Mouse (Mus musculus) heart, embryonic 12.5 days (tissue): ENCODE results near the gene Mpi. TPM values are rescaled to one million over a fixed set of nuclear protein-coding genes. Genes with fewer than 3 reads are reported as not detected.
A peak's percentile ranks its signal among the peaks of the same experiment; 100 is the strongest.

ENCODE experiments used
- ATAC-seq: fragments of 200-750 bp; cut with Nextera tagmentation; 2 replicates; pipeline ENCODE4 v1.8.0; 2017; ENCODE audit warnings: moderate TSS enrichment, moderate library complexity; ENCODE audit not compliant: insufficient number of reproducible peaks, low FRiP score
- H3K27ac ChIP-seq: fragments of 300-500 bp; sonication (generic); 2 replicates; pipeline ENCODE4 v1.5.1; 2016; ENCODE audit warnings: mild to moderate bottlenecking, moderate library complexity; ENCODE audit not compliant: poor library complexity, severe bottlenecking
- H3K27me3 ChIP-seq: fragments of 300-500 bp; sonication (generic); replicated peaks from 2 replicates; pipeline ENCODE4 v1.6.1; 2016; ENCODE audit warnings: mild to moderate bottlenecking, moderate library complexity
- H3K36me3 ChIP-seq: fragments of 300-500 bp; sonication (generic); 2 replicates; pipeline ENCODE4 v1.6.1; 2016; ENCODE audit warnings: mild to moderate bottlenecking, moderate library complexity
- H3K4me1 ChIP-seq: fragments of 300-500 bp; sonication (generic); replicated peaks from 2 replicates; pipeline ENCODE4 v1.6.1; 2016; ENCODE audit warnings: mild to moderate bottlenecking
- H3K4me2 ChIP-seq: fragments of 300-500 bp; sonication (generic); 2 replicates; pipeline ENCODE4 v1.6.1; 2016; ENCODE audit warnings: mild to moderate bottlenecking, moderate library complexity
- H3K4me3 ChIP-seq: fragments of 300-500 bp; sonication (generic); 2 replicates; pipeline ENCODE4 v1.5.1; 2016; ENCODE audit warnings: mild to moderate bottlenecking
- H3K9ac ChIP-seq: fragments of 300-500 bp; sonication (generic); 2 replicates; pipeline ENCODE4 v1.6.1; 2016; ENCODE audit warnings: mild to moderate bottlenecking, moderate library complexity
- H3K9me3 ChIP-seq: fragments of 300-500 bp; sonication (generic); replicated peaks from 2 replicates; pipeline ENCODE4 v1.6.1; 2016; ENCODE audit warnings: mild to moderate bottlenecking, moderate library complexity
- WGBS: fragments of 180-500 bp; shearing (Covaris S2); methylation state at CpG from one replicate; pipeline ENCODE4 v1.1.7; 2016; 5-methylcytosine and 5-hydroxymethylcytosine counted together
- polyA plus RNA-seq: library from polyadenylated mRNA; unstranded; fragments of >200 nt; fragmentation: Nextera tagmentation; extraction: Ambion mirVana; gene quantifications from 2 replicates; pipeline ENCODE4 v1.2.1, GENCODE M21; 2016

Mpi gene
- polyA plus RNA-seq, 1 experiment from 2014 or later, result 75.6 TPM

DNA sequence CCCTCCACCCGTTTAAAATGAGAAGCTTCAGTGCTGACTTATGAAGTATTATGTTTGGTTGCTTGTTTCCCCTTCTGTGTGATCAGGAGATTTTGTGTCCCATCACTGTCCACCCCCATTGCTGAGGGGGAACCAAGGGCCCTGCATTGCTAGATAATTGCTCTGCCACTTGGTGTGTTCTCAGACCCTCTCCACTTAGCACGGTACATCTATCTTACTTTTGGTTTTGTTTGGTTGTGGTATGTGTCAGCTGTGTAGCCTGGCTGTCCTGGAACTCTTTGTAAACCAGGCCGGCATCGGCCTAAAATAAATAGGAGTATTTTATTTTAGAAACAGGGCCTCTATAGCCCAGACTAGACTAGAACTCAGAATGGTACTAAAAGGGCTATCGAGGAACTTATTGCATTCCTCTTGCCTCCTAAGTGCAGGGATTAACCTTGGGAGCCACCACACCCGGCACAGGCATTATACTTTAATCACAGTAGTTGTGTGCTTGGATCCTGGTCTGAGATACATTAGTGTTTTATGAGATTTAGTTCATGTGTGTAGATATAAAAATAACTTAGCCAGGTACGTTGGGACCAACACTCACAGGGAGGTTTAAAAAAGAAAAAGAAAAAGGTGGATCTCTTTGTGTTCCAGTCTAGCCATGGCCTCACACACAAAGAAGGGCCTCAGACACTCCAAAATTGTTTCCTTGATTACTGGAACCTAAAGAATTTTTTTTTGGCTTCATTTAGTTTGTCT, 30.3 kb downstream of the Mpi start:
- Histone ChIP-seq H3K9me3 (no peaks in the 10 kb centered on the region), H3K9ac (peak overlapping the region; percentile 97), H3K27ac (peak overlapping the region; percentile 98), H3K36me3 (no peaks in the 10 kb centered on the region), H3K27me3 (no peaks in the 10 kb centered on the region), H3K4me2 (peak overlapping the region; percentile 73), H3K4me1 (peaks cover 33% of the 10 kb centered on the region), H3K4me3 (peak overlapping the region; percentile 92)
- WGBS, result 29% methylated on average over 7 of the region's 7 CpGs
- ATAC-seq, result no peak

- Histone ChIP-seq H3K36me3 (no peaks in the 10 kb centered on the region), H3K27me3 (no peaks in the 10 kb centered on the region), H3K9me3 (no peaks in the 10 kb centered on the region), H3K4me3 (peak within 1 kb of the TSS; percentile 92), H3K27ac (peak within 1 kb of the TSS; percentile 98), H3K4me1 (peaks cover 33% of the 10 kb centered on the region), H3K4me2 (peak within 1 kb of the TSS; percentile 73), H3K9ac (peak within 1 kb of the TSS; percentile 97)
- under 1% methylated on average over 95 of the region's 95 CpGs for WGBS
- peak; percentile 97 for ATAC-seq
These were observed 31.3 kb downstream of the Mpi start, which contains the start of gene Cox5a for GRCm38 (mm10) chr9:57521056-57521911. TSS of gene Cox5a (plus strand) at chr9:57521274.

DNA sequence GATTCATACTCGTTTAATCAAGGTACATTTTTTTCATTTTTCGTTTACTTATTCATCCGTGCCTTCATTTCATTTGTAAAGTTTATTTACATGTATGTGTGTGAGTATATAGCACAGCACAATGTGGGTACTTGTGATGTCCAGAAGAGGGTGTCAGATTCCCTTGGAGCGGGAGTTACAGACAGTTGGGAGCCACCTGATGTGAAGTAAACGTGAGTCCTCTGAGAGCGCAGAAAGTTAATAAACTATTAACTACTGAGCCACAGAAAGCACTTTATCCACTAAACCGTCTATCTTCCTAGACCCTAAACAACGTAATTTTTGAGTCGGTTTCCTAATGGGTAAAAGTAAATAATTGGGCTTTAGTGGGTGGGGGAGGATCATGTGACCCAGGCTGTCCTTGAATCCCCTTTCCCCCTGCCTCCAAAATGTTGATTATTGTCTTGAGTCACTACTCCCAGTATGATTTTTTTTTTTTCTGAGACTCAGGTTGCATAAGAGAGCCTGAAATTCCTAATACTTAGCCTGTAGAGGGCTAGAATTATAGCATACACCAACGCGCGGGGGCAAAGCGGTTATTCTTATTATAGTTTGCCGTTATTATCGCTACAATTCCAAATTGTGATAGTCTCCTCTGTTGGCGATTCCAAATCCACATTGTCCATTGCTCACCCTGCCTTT, 32.0 kb downstream of the Mpi start:
- 25% methylated on average over 16 of the region's 16 CpGs for WGBS

DNA sequence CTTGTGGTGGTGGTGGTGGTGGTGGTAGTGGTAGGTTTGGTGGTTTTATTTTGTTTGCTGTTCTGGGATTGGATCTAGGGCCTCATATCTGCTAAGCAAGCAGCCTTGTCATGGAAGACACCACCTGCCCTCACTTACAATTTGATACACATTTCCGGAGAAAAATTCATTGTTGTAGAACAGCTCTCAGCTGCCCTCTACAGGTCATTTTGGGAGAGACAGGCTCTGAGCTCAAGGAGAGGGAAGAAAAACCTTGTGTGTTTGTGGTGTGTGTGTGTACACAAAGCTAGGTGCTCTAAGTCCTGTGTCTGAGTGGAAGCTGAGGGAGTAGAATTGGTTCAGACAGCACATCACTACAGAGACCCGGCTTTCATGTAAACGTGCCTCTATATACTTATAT, 35.5 kb downstream of the Mpi start:
- H3K4me3 ChIP-seq, result no peak overlapping the region
- no peaks in the 10 kb centered on the region for H3K9me3 ChIP-seq
- no peak overlapping the region for H3K9ac ChIP-seq
- H3K27me3 ChIP-seq, result no peaks in the 10 kb centered on the region
- no peak overlapping the region for H3K27ac ChIP-seq
- 5% methylated on average over 3 of the region's 3 CpGs for WGBS
- no peak for ATAC-seq
- 0 out of 2 replicates have a peak, but pooled peaks cover 2% of the 10 kb centered on the region for H3K4me1 ChIP-seq
- H3K36me3 ChIP-seq, result no peaks in the 10 kb centered on the region
- H3K4me2 ChIP-seq, result no peak overlapping the region

More for the DNA sequence above, 32.0 kb downstream of the Mpi start:
- Histone ChIP-seq H3K27ac (peak overlapping the region; percentile 98), H3K9ac (peak overlapping the region; percentile 97), H3K4me1 (peaks cover 29% of the 10 kb centered on the region), H3K4me2 (peak overlapping the region; percentile 73), H3K27me3 (no peaks in the 10 kb centered on the region), H3K4me3 (peak overlapping the region; percentile 92), H3K36me3 (no peaks in the 10 kb centered on the region), H3K9me3 (no peaks in the 10 kb centered on the region)
- no peak for ATAC-seq

- H3K4me2 ChIP-seq, result no peak overlapping the region
- no peaks in the 10 kb centered on the region for H3K27me3 ChIP-seq
- H3K4me3 ChIP-seq, result no peak overlapping the region
- H3K36me3 ChIP-seq, result no peaks in the 10 kb centered on the region
- no peak overlapping the region for H3K27ac ChIP-seq
- peaks cover 10% of the 10 kb centered on the region for H3K4me1 ChIP-seq
- H3K9ac ChIP-seq, result no peak overlapping the region
- 79% methylated on average over 2 of the region's 2 CpGs for WGBS
- no peaks in the 10 kb centered on the region for H3K9me3 ChIP-seq
- no peak for ATAC-seq
These were observed 42.0 kb downstream of the Mpi start for GRCm38 (mm10) chr9:57510577-57510976.

- Histone ChIP-seq H3K27me3 (peaks cover 43% of the 10 kb centered on the region), H3K4me1 (peaks cover 54% of the 10 kb centered on the region), H3K27ac (peak overlapping the region; percentile 90), H3K36me3 (no peaks in the 10 kb centered on the region), H3K9ac (peak overlapping the region; percentile 22; the same call in 1 of the 2 replicates), H3K4me2 (peak overlapping the region; percentile 100), H3K4me3 (peak overlapping the region; percentile 6; the same call in 1 of the 2 replicates), H3K9me3 (no peaks in the 10 kb centered on the region)
- 3% methylated on average over 8 of the region's 8 CpGs for WGBS
- peak; percentile 91 for ATAC-seq
These were observed 46.9 kb downstream of the Mpi start for GRCm38 (mm10) chr9:57505700-57506099.

DNA sequence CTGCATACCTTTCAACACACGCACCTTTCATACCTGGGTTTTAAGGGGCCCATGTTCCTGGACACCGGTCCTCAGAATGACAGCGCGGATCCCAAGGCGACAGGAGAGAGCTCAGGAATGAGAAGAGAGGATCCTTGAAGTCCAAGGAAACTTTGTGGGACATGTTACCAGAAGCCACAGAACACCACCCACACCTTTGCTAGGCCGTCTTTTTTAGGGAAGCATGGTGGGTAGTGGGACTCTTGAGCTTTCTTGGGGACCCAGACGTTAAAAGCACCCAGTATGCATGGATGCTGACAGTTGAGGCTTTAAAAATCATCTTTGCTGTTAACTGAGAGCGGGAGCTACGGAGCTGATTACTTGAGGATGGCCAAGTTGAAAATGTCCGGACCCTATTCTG, 47.7 kb downstream of the Mpi start:
- Histone ChIP-seq H3K27ac (peak overlapping the region; percentile 90; the same call in 1 of the 2 replicates), H3K27me3 (peaks cover 51% of the 10 kb centered on the region)

GRCm38 (mm10) chr9:57504381-57504700, 48.2 kb downstream of the Mpi start:
- Histone ChIP-seq H3K4me1 (peaks cover 54% of the 10 kb centered on the region), H3K4me3 (peak overlapping the region; percentile 60), H3K9me3 (no peaks in the 10 kb centered on the region), H3K9ac (peak overlapping the region; percentile 75), H3K4me2 (peak overlapping the region; percentile 100), H3K27ac (no peak overlapping the region; the same call in 1 of the 2 replicates), H3K36me3 (no peaks in the 10 kb centered on the region), H3K27me3 (peaks cover 56% of the 10 kb centered on the region)
- peak; percentile 33; the same call in 1 of the 2 replicates for ATAC-seq
- WGBS, result under 1% methylated on average over 34 of the region's 34 CpGs

More for the DNA sequence above, 47.7 kb downstream of the Mpi start:
- H3K4me3 ChIP-seq, result peak overlapping the region; percentile 60
- peaks cover 54% of the 10 kb centered on the region for H3K4me1 ChIP-seq
- no peaks in the 10 kb centered on the region for H3K9me3 ChIP-seq
- H3K4me2 ChIP-seq, result peak overlapping the region; percentile 100
- H3K36me3 ChIP-seq, result no peaks in the 10 kb centered on the region
- no peak for ATAC-seq
- H3K9ac ChIP-seq, result 0 out of 2 replicates have a peak overlapping the region, but pooled peaks have one; percentile 75
- 50% methylated on average over 10 of the region's 10 CpGs for WGBS

- H3K4me1 ChIP-seq, result peaks cover 54% of the 10 kb centered on the region
- peak; percentile 55 for ATAC-seq
- no peaks in the 10 kb centered on the region for H3K36me3 ChIP-seq
- peak within 1 kb of the TSS; percentile 75 for H3K9ac ChIP-seq
- H3K27me3 ChIP-seq, result peaks cover 62% of the 10 kb centered on the region
- peak within 1 kb of the TSS; percentile 60 for H3K4me3 ChIP-seq
- H3K4me2 ChIP-seq, result peak within 1 kb of the TSS; percentile 100
- H3K9me3 ChIP-seq, result no peaks in the 10 kb centered on the region
- no peak within 1 kb of the TSS; the same call in 1 of the 2 replicates for H3K27ac ChIP-seq
- WGBS, result under 1% methylated on average over 46 of the region's 46 CpGs
These were observed 48.8 kb downstream of the Mpi start, which contains the start of gene Rpp25 for GRCm38 (mm10) chr9:57503622-57504380. TSS of gene Rpp25 (plus strand) at chr9:57504026.

DNA sequence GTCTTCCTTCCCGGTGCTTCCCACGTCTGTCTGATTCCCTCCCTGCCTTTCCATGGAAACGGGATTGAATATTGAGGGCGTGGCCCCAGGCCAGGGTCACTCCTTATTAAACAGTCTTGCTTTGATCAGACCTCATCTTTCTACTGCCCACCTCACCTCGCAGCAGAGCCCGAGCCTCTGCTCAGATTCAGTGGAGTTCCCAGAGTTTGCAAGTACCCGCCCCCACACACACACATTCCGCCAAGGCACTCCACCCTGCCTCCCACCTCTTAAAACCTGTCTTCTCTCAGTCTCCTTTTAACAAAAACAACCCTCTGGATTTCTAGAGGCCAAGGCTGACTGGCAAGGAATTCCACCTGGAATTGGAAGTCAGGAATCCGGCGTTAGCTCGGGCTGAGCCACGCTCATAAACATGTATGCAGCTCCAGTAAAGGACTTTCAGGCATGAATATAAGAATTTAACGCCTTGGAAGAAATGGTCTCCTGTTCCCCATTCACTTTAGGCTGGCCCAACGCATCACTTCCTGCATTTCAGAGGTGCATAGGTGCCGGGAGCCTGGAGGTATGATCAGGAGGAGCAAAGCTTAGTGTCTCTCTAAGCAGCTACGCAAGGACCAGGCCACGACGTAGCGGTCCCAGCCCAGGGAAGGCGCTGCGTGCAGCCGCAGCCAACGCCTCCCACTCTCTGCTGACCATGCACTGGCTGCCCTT, 49.5 kb downstream of the Mpi start:
- H3K4me1 ChIP-seq, result peaks cover 54% of the 10 kb centered on the region

More for the DNA sequence above, 49.5 kb downstream of the Mpi start:
- H3K27me3 ChIP-seq, result peaks cover 65% of the 10 kb centered on the region
- no peaks in the 10 kb centered on the region for H3K9me3 ChIP-seq
- 4% methylated on average over 23 of the region's 23 CpGs for WGBS
- H3K36me3 ChIP-seq, result no peaks in the 10 kb centered on the region
- peak overlapping the region; percentile 60 for H3K4me3 ChIP-seq
- no peak overlapping the region; the same call in 1 of the 2 replicates for H3K27ac ChIP-seq
- ATAC-seq, result no peak
- H3K9ac ChIP-seq, result peak overlapping the region; percentile 50
- peak overlapping the region; percentile 100 for H3K4me2 ChIP-seq
